Mouse (Mus musculus): ENCODE results near the gene Olfr1368. TPM values are rescaled to one million over a fixed set of nuclear protein-coding genes. Genes with fewer than 3 reads are reported as not detected.
A peak's percentile ranks its signal among the peaks of the same experiment; 100 is the strongest.

Olfr1368 gene
- not detected in 2 replicates for polyA plus RNA-seq (2015; fragmentation: Nextera tagmentation; extraction: Ambion mirVana)

DNA sequence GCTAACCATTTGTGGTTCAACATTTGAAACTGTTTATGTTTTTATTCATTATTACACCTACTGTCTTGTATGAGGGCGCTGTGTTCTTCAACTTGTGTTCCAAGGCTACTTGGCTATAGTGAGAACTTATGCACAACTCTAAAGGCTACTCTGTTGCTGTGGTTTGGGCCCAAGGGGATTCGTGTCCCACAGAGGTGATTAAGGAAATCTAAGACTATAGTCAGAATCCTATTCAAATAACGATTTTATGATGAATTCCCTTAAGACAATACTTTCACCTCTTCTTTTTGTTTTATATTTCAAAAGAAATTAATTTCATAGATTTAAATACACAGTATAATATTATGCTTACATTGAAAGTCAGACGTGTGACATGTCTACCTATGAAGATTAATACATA, at the start of gene Olfr1368:
TSS of gene Olfr1368 (minus strand) at position 101 of the 400 bp plus-strand sequence.
- 68% methylated on average over 4 of the region's 4 CpGs for WGBS
- Histone ChIP-seq H3K27ac (replicated peaks) (no peak within 1 kb of the TSS), H3K9ac (ENCODE audit: low read length) (no peak within 1 kb of the TSS), H3K4me1 (replicated peaks; ENCODE audit: control insufficient read depth, insufficient read depth) (no peaks in the 10 kb centered on the region), H3K27me3 (ENCODE audit: control insufficient read depth, insufficient read depth, low read length) (no peaks in the 10 kb centered on the region), H3K4me2 (replicated peaks; ENCODE audit: low read depth) (no peak within 1 kb of the TSS), H3K4me3 (ENCODE audit: low read depth, low read length) (no peak within 1 kb of the TSS), H3K9me3 (ENCODE audit: control insufficient read depth, low read length) (no peaks in the 10 kb centered on the region), H3K36me3 (ENCODE audit: control insufficient read depth, insufficient read depth, low read length) (no peaks in the 10 kb centered on the region)
- DNase-seq (ENCODE audit: low spot score) (no peak), ATAC-seq (ENCODE audit: low FRiP score, low TSS enrichment) (no peak)
- no peak for TF ChIP-seq EP300 (optimal IDR thresholded peaks at IDR 0.05)
- TF ChIP-seq CTCF (IDR thresholded peaks at IDR 0.05; ENCODE audit: low read depth): no peak

DNA sequence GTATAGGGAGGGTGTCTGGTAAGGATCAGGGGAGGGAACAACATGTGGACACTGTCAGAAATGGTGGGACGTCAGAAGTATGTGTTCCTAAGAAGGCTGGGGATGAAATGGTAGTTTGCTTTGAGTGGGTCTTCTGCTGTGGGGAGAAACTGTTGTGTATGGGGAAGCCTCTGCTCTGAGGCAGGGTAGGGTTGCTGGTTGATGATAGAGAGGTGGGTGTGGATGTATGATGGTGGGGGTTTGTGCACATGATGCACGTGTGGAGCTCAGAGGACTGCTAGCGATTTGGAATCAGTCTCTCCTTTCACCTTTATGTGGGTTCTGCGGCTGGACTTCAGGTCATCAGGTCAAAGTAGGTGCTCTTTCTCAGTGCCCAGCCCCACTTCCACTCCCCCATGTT, 39.9 kb upstream of the Olfr1368 start:
- TF ChIP-seq CTCF (IDR thresholded peaks at IDR 0.05; ENCODE audit: low read depth): no peak
- no peak for TF ChIP-seq EP300 (optimal IDR thresholded peaks at IDR 0.05)
- no peaks in the 10 kb centered on the region for H3K9me3 ChIP-seq (ENCODE audit: control insufficient read depth, low read length)
- H3K36me3 ChIP-seq (ENCODE audit: control insufficient read depth, insufficient read depth, low read length): peaks cover 33% of the 10 kb centered on the region
- WGBS: 80% methylated on average over 4 of the region's 4 CpGs
- no peak overlapping the region for H3K9ac ChIP-seq (ENCODE audit: low read length)
- H3K4me2 ChIP-seq (replicated peaks; ENCODE audit: low read depth): no peak overlapping the region
- peaks cover 4% of the 10 kb centered on the region; the same call in 1 of the 2 replicates for H3K4me1 ChIP-seq (replicated peaks; ENCODE audit: control insufficient read depth, insufficient read depth)
- H3K27me3 ChIP-seq (ENCODE audit: control insufficient read depth, insufficient read depth, low read length): no peaks in the 10 kb centered on the region
- no peak for DNase-seq (ENCODE audit: low spot score)
- H3K4me3 ChIP-seq (ENCODE audit: low read depth, low read length): no peak overlapping the region
- no peak for ATAC-seq (ENCODE audit: low FRiP score, low TSS enrichment)
- H3K27ac ChIP-seq (replicated peaks): no peak overlapping the region

GRCm38 (mm10) chr13:21183661-21184060, 38.0 kb upstream of the Olfr1368 start:
- H3K4me3 ChIP-seq (ENCODE audit: low read depth, low read length): no peak overlapping the region
- no peaks in the 10 kb centered on the region for H3K27me3 ChIP-seq (ENCODE audit: control insufficient read depth, insufficient read depth, low read length)
- H3K27ac ChIP-seq (replicated peaks): no peak overlapping the region
- H3K4me1 ChIP-seq (replicated peaks; ENCODE audit: control insufficient read depth, insufficient read depth): peaks cover 4% of the 10 kb centered on the region; the same call in 1 of the 2 replicates
- TF ChIP-seq CTCF (IDR thresholded peaks at IDR 0.05; ENCODE audit: low read depth) (no peak), EP300 (optimal IDR thresholded peaks at IDR 0.05) (no peak)
- ATAC-seq (ENCODE audit: low FRiP score, low TSS enrichment) (no peak), DNase-seq (ENCODE audit: low spot score) (no peak)
- 94% methylated on average over 7 of the region's 7 CpGs for WGBS
- no peak overlapping the region for H3K9ac ChIP-seq (ENCODE audit: low read length)
- no peak overlapping the region for H3K4me2 ChIP-seq (replicated peaks; ENCODE audit: low read depth)
- H3K9me3 ChIP-seq (ENCODE audit: control insufficient read depth, low read length): no peaks in the 10 kb centered on the region
- peaks cover 18% of the 10 kb centered on the region; the same call in 1 of the 2 replicates for H3K36me3 ChIP-seq (ENCODE audit: control insufficient read depth, insufficient read depth, low read length)

DNA sequence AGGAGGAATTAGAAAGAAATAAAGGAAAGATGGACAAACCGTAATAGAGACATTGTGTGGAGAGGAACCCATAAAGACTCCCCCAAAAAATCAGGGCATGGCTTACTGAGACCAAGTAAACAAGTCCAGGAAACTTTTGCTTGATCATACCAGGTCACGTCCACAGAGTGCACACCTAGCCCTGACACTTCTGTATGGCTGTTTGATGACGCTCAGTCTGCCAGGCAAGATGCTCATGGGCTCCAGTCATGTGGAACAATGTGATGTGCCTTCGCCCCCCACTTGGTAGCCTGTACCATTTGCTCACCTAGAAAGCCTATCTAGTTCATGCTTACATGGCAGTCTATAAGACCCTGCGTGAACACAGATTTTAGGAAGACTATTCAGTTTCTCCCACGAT, 37.4 kb upstream of the Olfr1368 start:
- H3K27me3 ChIP-seq (ENCODE audit: control insufficient read depth, insufficient read depth, low read length): no peaks in the 10 kb centered on the region
- H3K9me3 ChIP-seq (ENCODE audit: control insufficient read depth, low read length): no peaks in the 10 kb centered on the region
- no peak overlapping the region for H3K9ac ChIP-seq (ENCODE audit: low read length)
- WGBS: 94% methylated on average over 6 of the region's 6 CpGs
- peaks cover 13% of the 10 kb centered on the region; the same call in 1 of the 2 replicates for H3K36me3 ChIP-seq (ENCODE audit: control insufficient read depth, insufficient read depth, low read length)
- no peak for TF ChIP-seq CTCF (IDR thresholded peaks at IDR 0.05; ENCODE audit: low read depth)
- no peak for TF ChIP-seq EP300 (optimal IDR thresholded peaks at IDR 0.05)
- peaks cover 4% of the 10 kb centered on the region; the same call in 1 of the 2 replicates for H3K4me1 ChIP-seq (replicated peaks; ENCODE audit: control insufficient read depth, insufficient read depth)
- no peak overlapping the region for H3K27ac ChIP-seq (replicated peaks)
- no peak overlapping the region for H3K4me2 ChIP-seq (replicated peaks; ENCODE audit: low read depth)
- ATAC-seq (ENCODE audit: low FRiP score, low TSS enrichment): no peak
- no peak overlapping the region for H3K4me3 ChIP-seq (ENCODE audit: low read depth, low read length)
- DNase-seq (ENCODE audit: low spot score): no peak

GRCm38 (mm10) chr13:21181996-21182395, 36.3 kb upstream of the Olfr1368 start:
- peak overlapping the region; percentile 88 for H3K4me2 ChIP-seq (replicated peaks; ENCODE audit: low read depth)
- 58% methylated on average over 7 of the region's 7 CpGs for WGBS
- no peaks in the 10 kb centered on the region for H3K9me3 ChIP-seq (ENCODE audit: control insufficient read depth, low read length)
- H3K9ac ChIP-seq (ENCODE audit: low read length): peak overlapping the region; percentile 35; the same call in 1 of the 2 replicates
- 0 out of 2 replicates have a peak overlapping the region, but pooled peaks have one; percentile 96 for H3K4me3 ChIP-seq (ENCODE audit: low read depth, low read length)
- no peak overlapping the region for H3K27ac ChIP-seq (replicated peaks)
- ATAC-seq (ENCODE audit: low FRiP score, low TSS enrichment): no peak
- TF ChIP-seq EP300 (optimal IDR thresholded peaks at IDR 0.05) (no peak), CTCF (IDR thresholded peaks at IDR 0.05; ENCODE audit: low read depth) (no peak)
- H3K36me3 ChIP-seq (ENCODE audit: control insufficient read depth, insufficient read depth, low read length): peaks cover 13% of the 10 kb centered on the region; the same call in 1 of the 2 replicates
- H3K27me3 ChIP-seq (ENCODE audit: control insufficient read depth, insufficient read depth, low read length): no peaks in the 10 kb centered on the region
- peaks cover 4% of the 10 kb centered on the region; the same call in 1 of the 2 replicates for H3K4me1 ChIP-seq (replicated peaks; ENCODE audit: control insufficient read depth, insufficient read depth)
- DNase-seq (ENCODE audit: low spot score): no peak

Data from stomach, postnatal 0 days (tissue).